Mouse (Mus musculus): ENCODE measurements at regions not wholly inside any gene's neighbourhood (a gene's known extent, or its start where the extent isn't known, plus 50 kb on each side); places are given as distances from the start of the nearest gene placed in this dataset.
A peak's percentile ranks its signal among the peaks of the same experiment; 100 is the strongest.
"Not testable (repeated sequence)": the region's sequence is repeated elsewhere in the genome, so short reads cannot be mapped to it uniquely, and the experiment has no call there.

GRCm38 (mm10) chr4:79670203-79670891 lies 1163.6 kb upstream of the Tyrp1 start:
- DNase-seq (ENCODE audit: extremely low spot score in 1 of 2, low spot score in 1 of 2): peak in 1 of 2 experiments; percentile 6

GRCm38 (mm10) chr4:79694787-79695763 lies 1138.8 kb upstream of the Tyrp1 start:
- no peak for DNase-seq (ENCODE audit: extremely low spot score in 1 of 2, low spot score in 1 of 2)

GRCm38 (mm10) chr4:79720915-79721314 lies 1113.0 kb upstream of the Tyrp1 start:
- not testable (repeated sequence) for DNase-seq (ENCODE audit: extremely low spot score in 1 of 2, low spot score in 1 of 2)

- no peak for DNase-seq (ENCODE audit: extremely low spot score in 1 of 2, low spot score in 1 of 2)
Measured at GRCm38 (mm10) chr4:79724103-79724502, 1109.8 kb upstream of the Tyrp1 start.

- DNase-seq (ENCODE audit: extremely low spot score in 1 of 2, low spot score in 1 of 2): no peak
Measured at GRCm38 (mm10) chr4:79740925-79741560, 1092.9 kb upstream of the Tyrp1 start.
